Mouse (Mus musculus): Measurements from ENCODE around the gene AI413582. TPM values are rescaled to one million over a fixed set of nuclear protein-coding genes. Genes with fewer than 3 reads are reported as not detected.

AI413582 gene
- total RNA-seq, 2 experiments from 2014 or later, result 62.6 to 63.9 TPM

GRCm38 (mm10) chr17:27518296-27518695 is 47.3 kb downstream of the AI413582 start:
- DNase-seq, result no peak

- no peak for DNase-seq
These were observed 51.4 kb downstream of the AI413582 start for GRCm38 (mm10) chr17:27513916-27514762.

Other genes with a start within 250 kb of the AI413582 start
- 1 to 10 TPM; 8.9 to 9.6 TPM for gene Grm4, start 44.4 kb downstream of the AI413582 start, total RNA-seq (2021)
- gene Hmga1, start 9.3 kb downstream of the AI413582 start, total RNA-seq (2021), result 10 to 100 TPM; 35.2 to 36.0 TPM
- 100 to 1,000 TPM; 564 to 566 TPM for gene Nudt3, start 57.7 kb upstream of the AI413582 start, total RNA-seq (2021)
- not detected for gene RPS10-NUDT3, start 69.5 kb upstream of the AI413582 start, total RNA-seq (2021)
- gene Rps10, start 70.9 kb upstream of the AI413582 start, total RNA-seq (2021), result 100 to 1,000 TPM; 444 to 462 TPM
- 100 to 1,000 TPM; 310 to 319 TPM for gene Pacsin1, start 89.8 kb upstream of the AI413582 start, total RNA-seq (2021)
- gene Spdef, start 163.2 kb upstream of the AI413582 start, total RNA-seq (2021), result under 1 TPM in 1 of 2 experiments, not detected in 1; 0.90 TPM

Data from layer of hippocampus, postnatal 36 days (tissue).